Mouse (Mus musculus) liver, postnatal 0 days (tissue): ENCODE data around the gene Yju2.
"Not testable (repeated sequence)": the region's sequence is repeated elsewhere in the genome, so short reads cannot be mapped to it uniquely, and the experiment has no call there.

Experiments
- CTCF ChIP-seq: sonication (generic); IDR thresholded peaks from 2 replicates; pipeline ENCODE4 v1.5.1; 2016; ENCODE audit warnings: antibody characterized with exemption, low read depth
- EP300 ChIP-seq: IDR thresholded peaks from 2 replicates; pipeline ENCODE4 v1.6.1; 2016; ENCODE audit warnings: antibody characterized with exemption, low read depth, mild to moderate bottlenecking

DNA sequence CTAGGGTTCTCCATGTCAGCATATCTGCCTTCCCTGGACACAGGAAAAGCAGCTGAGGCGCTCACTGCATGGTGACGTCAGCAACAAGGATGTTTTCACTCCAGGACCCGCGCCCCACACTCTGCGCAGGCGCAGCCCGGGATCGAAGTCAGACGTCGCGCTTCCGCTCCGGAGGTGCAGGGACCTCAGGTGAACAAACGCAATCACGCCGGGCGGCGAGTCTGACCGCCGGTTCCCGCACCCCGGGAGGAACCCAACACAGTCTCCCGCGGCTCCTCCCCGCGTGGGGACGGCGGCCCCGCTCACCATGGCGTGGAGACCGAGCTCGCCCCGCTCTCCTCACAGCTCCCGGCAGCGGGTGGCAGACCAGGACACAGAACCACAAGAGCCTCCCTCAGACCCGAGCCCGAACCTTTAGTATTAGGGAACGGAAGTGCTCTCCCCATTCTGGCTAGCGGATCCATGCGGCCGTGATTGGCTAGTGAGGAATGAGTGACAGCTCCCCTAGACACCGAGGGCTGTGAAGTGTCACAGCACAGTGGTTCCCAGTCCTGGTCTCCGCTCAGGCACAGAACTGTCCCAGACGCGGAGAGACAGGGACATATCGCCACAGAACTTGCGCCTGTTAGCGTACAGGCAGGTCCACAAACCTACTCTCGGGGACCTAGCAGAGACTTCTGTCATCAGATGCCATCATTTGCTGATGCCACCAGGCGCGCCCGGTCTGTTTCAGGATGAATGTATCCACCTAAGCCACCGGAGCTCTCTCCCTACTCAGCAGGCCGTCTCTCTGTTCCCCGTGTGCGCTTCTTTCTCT, 13.8 kb upstream of the Yju2 start:
- not testable (repeated sequence) for TF ChIP-seq CTCF, EP300
